8 mouse cellular contexts compared by ENCODE assay signal in the genomic region with DNA sequence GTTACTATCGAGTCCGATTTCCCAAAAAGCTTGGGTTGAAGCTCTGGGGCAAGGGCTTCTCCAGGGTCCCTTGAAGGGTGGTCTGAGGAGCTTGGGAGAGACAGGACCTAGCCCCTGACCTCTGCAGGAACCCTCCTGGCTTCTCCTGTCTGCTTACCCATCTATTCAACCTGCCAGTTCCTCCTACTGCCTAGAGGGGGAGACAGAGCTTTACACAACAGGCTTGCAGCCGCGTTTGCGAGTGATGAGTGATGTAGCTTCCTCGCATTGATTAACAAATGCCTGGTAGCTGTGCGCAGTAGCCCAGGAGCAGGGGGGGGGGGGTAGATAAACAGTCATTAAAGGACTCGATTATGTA. TPM values are rescaled to one million over a fixed set of nuclear protein-coding genes. Genes with fewer than 3 reads are reported as not detected.
A peak's percentile ranks its signal among the peaks of the same experiment; 100 is the strongest.
DNase-seq lines count a peak whose midpoint lies in the region; ATAC-seq and TF ChIP-seq lines count a peak whose summit lies in the region.

No protein-coding gene starts in this region.

- no peaks in the 10 kb centered on the region for H3K79me2 ChIP-seq in heart, adult 2 months (replicated peaks; ENCODE audit: control insufficient read depth, insufficient read depth, low read length)

- peak; percentile 66 for DNase-seq in urinary bladder, postnatal 14 days (ENCODE audit: low spot score)
- no peak for DNase-seq in urinary bladder, postnatal 10 days (ENCODE audit: low spot score)
- peak; percentile 91 for DNase-seq in embryo, embryonic 11 days
- peak; percentile 70 to 73 for DNase-seq in heart, adult 2 months
- DNase-seq in kidney, adult 18-20 months = peak; percentile 71
- peak; percentile 72 to 81 for DNase-seq in spleen, postnatal 4 days (ENCODE audit: low spot score in 2 of 2)

- intact Hi-C loops in heart, adult 2 months (cut with DNase I) = loop anchor here (1.0 to 5.0 kb wide), 4 partner anchors 16 to 157 kb away; no protein-coding TSS in a partner anchor

- H3K9me3 ChIP-seq in limb, embryonic 12.5 days = no peaks in the 10 kb centered on the region
- no peaks in the 10 kb centered on the region for H3K9me3 ChIP-seq in midbrain, embryonic 13.5 days

- H3K9ac ChIP-seq in heart, adult 2 months (ENCODE audit: low read depth, low read length) = no peak overlapping the region
- peak overlapping the region; percentile 49; the same call in 1 of the 2 replicates for H3K9ac ChIP-seq in limb, embryonic 12.5 days (replicated peaks)
- peak overlapping the region; percentile 87 for H3K9ac ChIP-seq in midbrain, embryonic 13.5 days (replicated peaks)

- no peak overlapping the region for H3K4me3 ChIP-seq in heart, adult 2 months
- H3K4me3 ChIP-seq in limb, embryonic 12.5 days (replicated peaks) = peak overlapping the region; percentile 85
- H3K4me3 ChIP-seq in midbrain, embryonic 13.5 days (replicated peaks) = peak overlapping the region; percentile 65

- no peak overlapping the region for H3K27ac ChIP-seq in heart, adult 2 months
- no peak overlapping the region for H3K27ac ChIP-seq in limb, embryonic 12.5 days
- H3K27ac ChIP-seq in midbrain, embryonic 13.5 days = peak overlapping the region; percentile 66; the same call in 1 of the 2 replicates

- no peaks in the 10 kb centered on the region for H3K36me3 ChIP-seq in heart, adult 2 months (ENCODE audit: control insufficient read depth, insufficient read depth, low read length)
- peaks cover 47% of the 10 kb centered on the region for H3K36me3 ChIP-seq in limb, embryonic 12.5 days
- H3K36me3 ChIP-seq in midbrain, embryonic 13.5 days = peaks cover 22% of the 10 kb centered on the region

- no peak for ATAC-seq in limb, embryonic 12.5 days (ENCODE audit: insufficient number of reproducible peaks, insufficient read depth, low FRiP score, low TSS enrichment, low read depth)
- ATAC-seq in midbrain, embryonic 13.5 days = peak; percentile 12; the same call in 1 of the 2 replicates

- peak; percentile 96 for TF ChIP-seq EP300 in heart, adult 2 months (IDR thresholded peaks at IDR 0.05; ENCODE audit: insufficient read depth, low read depth, low read length)

- peaks cover 2% of the 10 kb centered on the region for H3K4me1 ChIP-seq in heart, adult 2 months (ENCODE audit: control insufficient read depth, insufficient read depth, low read length)
- peaks cover 24% of the 10 kb centered on the region for H3K4me1 ChIP-seq in limb, embryonic 12.5 days (replicated peaks)
- H3K4me1 ChIP-seq in midbrain, embryonic 13.5 days (replicated peaks) = peaks cover 38% of the 10 kb centered on the region

- H3K27me3 ChIP-seq in heart, adult 2 months (ENCODE audit: control insufficient read depth, insufficient read depth, low read length) = peaks cover 2% of the 10 kb centered on the region; the same call in 1 of the 2 replicates
- H3K27me3 ChIP-seq in limb, embryonic 12.5 days = no peaks in the 10 kb centered on the region
- H3K27me3 ChIP-seq in midbrain, embryonic 13.5 days = no peaks in the 10 kb centered on the region

- H3K4me2 ChIP-seq in limb, embryonic 12.5 days = peak overlapping the region; percentile 92
- peak overlapping the region; percentile 89 for H3K4me2 ChIP-seq in midbrain, embryonic 13.5 days (replicated peaks)

- no peak for TF ChIP-seq POLR2A in heart, adult 2 months (IDR thresholded peaks at IDR 0.05; ENCODE audit: insufficient read depth, low read depth, low read length)

- WGBS in heart, adult 2 months = 3% methylated on average over 8 of the region's 8 CpGs
- 8% methylated on average over 8 of the region's 8 CpGs for WGBS in limb, embryonic 12.5 days
- WGBS in midbrain, embryonic 13.5 days = 3% methylated on average over 8 of the region's 8 CpGs

- peak; percentile 83 for TF ChIP-seq CTCF in heart, adult 2 months (IDR thresholded peaks at IDR 0.05)

RNA-seq across cellular contexts. Expression of a gene that starts 1.9 kb away (rescaled TPM):
- under 1 TPM; 0.81 to 0.86 TPM for total RNA-seq in heart, adult 2 months (2021)
- 2.0 and 2.9 TPM in 2 replicates for polyA plus RNA-seq in heart, adult 2 months (2012; rRNA removed)
- 36.5 and 36.8 TPM in 2 replicates for polyA plus RNA-seq in limb, embryonic 12.5 days (2016; fragmentation: Nextera tagmentation; extraction: Ambion mirVana)
- polyA plus RNA-seq in midbrain, embryonic 13.5 days (2015; fragmentation: Nextera tagmentation; extraction: Ambion mirVana) = 55.8 and 63.2 TPM in 2 replicates

RNA-seq across cellular contexts. Expression of a gene that starts 10.9 kb away (rescaled TPM):
- total RNA-seq in heart, adult 2 months (2021) = 100 to 1,000 TPM; 174 to 176 TPM
- polyA plus RNA-seq in heart, adult 2 months (2012; rRNA removed) = 425 and 497 TPM in 2 replicates
- polyA plus RNA-seq in limb, embryonic 12.5 days (2016; fragmentation: Nextera tagmentation; extraction: Ambion mirVana) = 922 and 966 TPM in 2 replicates
- polyA plus RNA-seq in midbrain, embryonic 13.5 days (2015; fragmentation: Nextera tagmentation; extraction: Ambion mirVana) = 109 and 125 TPM in 2 replicates

RNA-seq across cellular contexts. Expression of a gene that starts 16.1 kb away (rescaled TPM):
- total RNA-seq in heart, adult 2 months (2021) = 1 to 10 TPM; 2.6 to 3.3 TPM
- polyA plus RNA-seq in heart, adult 2 months (2012; rRNA removed) = 12.6 and 19.2 TPM in 2 replicates
- 37.0 and 40.3 TPM in 2 replicates for polyA plus RNA-seq in limb, embryonic 12.5 days (2016; fragmentation: Nextera tagmentation; extraction: Ambion mirVana)
- polyA plus RNA-seq in midbrain, embryonic 13.5 days (2015; fragmentation: Nextera tagmentation; extraction: Ambion mirVana) = 2.5 and 4.9 TPM in 2 replicates

RNA-seq across cellular contexts. Expression of a gene that starts 16.2 kb away (rescaled TPM):
- not detected for total RNA-seq in heart, adult 2 months (2021)
- polyA plus RNA-seq in heart, adult 2 months (2012; rRNA removed) = 0.04 TPM in 1 of 2 replicates, not detected in the other
- 0.16 and 0.41 TPM in 2 replicates for polyA plus RNA-seq in limb, embryonic 12.5 days (2016; fragmentation: Nextera tagmentation; extraction: Ambion mirVana)
- 0.12 TPM in 1 of 2 replicates, not detected in the other for polyA plus RNA-seq in midbrain, embryonic 13.5 days (2015; fragmentation: Nextera tagmentation; extraction: Ambion mirVana)

RNA-seq across cellular contexts. Expression of a gene that starts 19.1 kb away (rescaled TPM):
- 10 to 100 TPM; 13.8 to 17.4 TPM for total RNA-seq in heart, adult 2 months (2021)
- polyA plus RNA-seq in heart, adult 2 months (2012; rRNA removed) = 9.9 and 13.1 TPM in 2 replicates
- polyA plus RNA-seq in limb, embryonic 12.5 days (2016; fragmentation: Nextera tagmentation; extraction: Ambion mirVana) = 61.1 and 61.6 TPM in 2 replicates
- 53.1 and 58.0 TPM in 2 replicates for polyA plus RNA-seq in midbrain, embryonic 13.5 days (2015; fragmentation: Nextera tagmentation; extraction: Ambion mirVana)
